Mouse (Mus musculus) 3T3-L1 (cell line): ENCODE measurements around the gene Stat5a.
A peak's percentile ranks its signal among the peaks of the same experiment; 100 is the strongest.

Source experiments
- DNase-seq: peaks from one replicate; pipeline ENCODE4 v3.0.0-alpha.2; 2015; ENCODE audit warnings: low read depth, low spot score

Stat5a gene

GRCm38 (mm10) chr11:100860198-100861048 lies 1.3 kb downstream of the Stat5a start:
- DNase-seq: peak; percentile 80

DNA sequence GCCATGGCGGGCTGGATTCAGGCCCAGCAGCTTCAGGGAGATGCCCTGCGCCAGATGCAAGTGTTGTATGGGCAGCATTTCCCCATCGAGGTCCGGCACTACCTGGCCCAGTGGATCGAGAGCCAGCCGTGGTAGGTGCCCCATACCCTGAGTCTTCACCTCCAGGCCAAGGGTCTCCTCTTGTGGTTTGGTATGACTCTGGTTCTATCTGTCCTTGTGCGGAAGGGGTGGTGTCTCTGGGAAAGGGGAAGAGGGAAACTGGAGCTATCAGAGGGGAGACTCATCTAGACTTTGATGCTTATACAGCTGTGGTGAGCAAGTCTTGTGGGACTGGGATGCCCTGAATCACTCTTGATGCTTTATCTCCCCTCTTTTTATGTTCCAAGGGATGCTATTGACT lies 2.2 kb downstream of the Stat5a start:
- DNase-seq: no peak

DNA sequence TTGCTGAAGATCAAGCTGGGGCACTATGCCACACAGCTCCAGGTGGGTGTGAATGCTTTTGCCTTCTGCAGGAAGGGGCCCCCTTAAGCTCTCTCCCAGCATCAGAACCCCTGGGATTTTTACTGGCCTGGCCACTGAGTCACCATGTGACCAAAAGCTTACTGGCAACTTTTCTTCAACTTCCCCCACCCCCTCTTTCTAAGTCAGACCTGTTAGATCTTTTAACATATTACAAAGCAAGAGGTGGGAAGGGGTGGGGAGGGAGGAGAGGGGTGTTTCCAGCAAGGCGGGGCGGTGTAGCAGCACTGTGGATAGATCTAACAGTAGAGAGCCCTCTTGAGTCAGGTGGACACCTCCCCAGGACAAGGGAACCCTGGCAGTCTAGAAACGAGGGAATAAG lies 2.7 kb downstream of the Stat5a start:
- no peak for DNase-seq

DNA sequence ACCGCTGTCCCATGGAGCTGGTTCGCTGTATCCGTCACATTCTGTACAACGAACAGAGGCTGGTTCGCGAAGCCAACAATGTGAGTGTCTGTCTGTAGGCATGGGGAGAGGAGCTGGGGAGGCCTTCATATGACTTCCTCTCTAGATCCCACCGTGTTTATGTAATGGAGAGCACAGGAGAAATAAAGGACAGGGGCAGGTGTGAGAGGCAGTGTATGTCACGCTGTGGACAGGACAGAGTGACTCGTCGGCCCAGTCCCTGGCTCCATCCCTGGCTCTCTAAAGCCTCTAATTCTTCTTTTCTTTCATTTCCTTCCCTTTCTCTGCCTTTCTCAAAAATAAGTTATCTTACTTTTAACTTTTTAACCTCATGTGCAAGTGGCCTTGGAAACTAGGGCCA lies 4.0 kb downstream of the Stat5a start:
- DNase-seq: no peak

DNA sequence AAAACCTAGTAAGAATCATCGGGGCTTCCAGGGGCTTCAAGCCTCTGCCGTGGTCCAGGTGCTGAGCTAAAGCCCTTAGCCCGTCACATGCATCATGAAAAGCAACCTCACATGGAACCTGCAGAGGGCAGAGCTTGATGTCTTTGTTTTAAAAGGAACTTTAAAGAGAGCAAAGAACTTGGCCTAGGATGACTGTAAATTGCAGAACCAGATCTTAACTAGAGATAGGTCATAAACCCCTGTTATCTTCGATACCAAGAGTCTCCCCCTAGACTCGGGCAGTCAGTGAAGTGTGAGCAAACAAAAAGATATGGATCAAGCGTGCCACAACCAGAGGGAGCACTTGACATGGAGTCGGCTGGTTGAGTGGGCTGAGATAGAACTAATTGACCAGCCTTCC lies 6.5 kb downstream of the Stat5a start:
- no peak for DNase-seq

DNA sequence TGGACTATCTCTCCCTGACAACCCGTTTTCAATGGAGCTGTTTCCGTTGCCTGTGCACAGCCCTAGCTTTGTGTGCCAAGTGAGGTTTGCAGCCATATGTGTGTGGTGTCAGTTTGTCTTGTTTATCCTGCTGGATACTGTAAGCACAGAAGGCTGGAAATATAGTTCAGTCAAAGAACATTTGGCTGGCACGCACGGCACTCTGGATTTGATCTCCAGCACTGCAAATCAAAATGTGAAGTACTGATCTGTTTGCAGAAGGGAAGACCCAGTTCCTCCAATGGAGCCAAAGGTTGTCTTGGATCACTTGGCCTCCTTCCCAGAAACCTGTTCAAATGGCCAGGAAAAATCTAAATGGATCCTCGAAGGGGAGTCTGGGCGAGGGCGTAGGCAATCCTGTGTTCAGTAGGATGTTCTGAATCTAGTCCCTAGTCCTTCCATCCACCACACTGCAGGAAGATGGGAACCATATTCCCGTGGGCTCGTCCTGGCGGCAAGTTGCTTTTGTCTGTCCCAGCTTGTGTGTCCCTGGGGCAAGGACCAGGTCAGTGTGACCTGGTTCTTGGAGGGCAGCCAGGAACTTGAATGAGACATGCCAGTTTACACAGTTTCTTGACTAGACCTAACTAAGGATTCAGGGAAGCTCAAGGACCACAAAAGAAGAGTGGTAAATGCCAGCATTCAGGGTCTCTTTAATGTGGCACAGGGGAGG lies 11.3 kb downstream of the Stat5a start:
- DNase-seq: no peak

DNA sequence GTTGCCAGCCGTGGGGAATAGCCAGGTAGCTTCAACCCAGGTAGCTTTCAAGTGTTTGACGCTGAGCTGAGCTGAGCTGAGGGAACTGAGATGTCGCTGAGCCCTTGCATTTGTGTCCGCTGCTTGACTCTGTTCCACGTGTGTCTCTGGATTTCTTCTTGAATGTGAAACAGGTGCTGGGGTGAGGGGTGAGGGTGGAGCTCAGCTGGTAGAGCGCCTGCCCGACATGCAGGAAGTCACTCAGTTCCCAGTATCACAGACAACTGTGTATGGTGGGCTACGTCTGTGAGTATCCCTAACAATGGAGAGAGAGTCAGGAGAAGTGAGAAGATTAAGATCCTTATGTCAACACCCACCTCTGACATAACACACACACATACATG lies 11.8 kb downstream of the Stat5a start:
- no peak for DNase-seq

DNA sequence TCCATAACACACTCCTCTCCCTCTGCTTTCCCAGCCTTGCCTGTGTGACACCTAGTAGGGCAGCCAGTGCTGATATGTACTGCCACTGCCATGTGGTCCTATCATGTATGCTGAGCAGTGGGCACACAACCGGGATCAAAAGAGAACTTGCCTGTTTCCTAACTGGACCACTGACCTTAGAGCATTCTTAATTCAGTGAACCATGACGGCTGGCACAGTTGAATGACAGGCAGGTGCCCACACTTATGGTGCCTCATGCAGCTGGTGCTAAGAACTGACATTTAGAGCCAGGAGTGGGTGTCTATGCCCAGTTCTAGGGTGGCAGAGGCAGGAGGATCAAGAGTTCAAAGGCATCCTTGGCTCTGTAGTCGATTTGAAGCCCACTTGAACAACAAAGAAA lies 16.6 kb downstream of the Stat5a start:
- DNase-seq: no peak

GRCm38 (mm10) chr11:100879321-100880078 lies 20.3 kb downstream of the Stat5a start:
- no peak for DNase-seq

DNA sequence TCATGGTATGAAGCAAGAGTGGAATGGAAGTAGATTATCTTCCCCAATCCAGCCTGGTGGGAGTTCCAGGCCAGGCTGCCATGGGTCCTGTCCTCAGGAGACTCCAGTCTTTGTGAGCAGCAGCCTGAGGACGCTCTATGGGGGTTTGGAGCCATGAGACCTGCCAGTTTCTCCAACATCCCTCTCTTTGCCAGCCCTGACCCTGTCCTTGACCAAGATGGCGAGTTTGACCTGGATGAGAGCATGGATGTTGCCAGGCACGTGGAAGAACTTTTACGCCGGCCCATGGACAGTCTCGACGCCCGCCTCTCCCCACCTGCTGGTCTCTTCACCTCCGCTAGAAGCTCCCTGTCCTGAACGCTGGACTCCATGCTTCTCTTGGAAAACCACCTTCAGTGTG lies 24.5 kb downstream of the Stat5a start:
- DNase-seq: no peak

DNA sequence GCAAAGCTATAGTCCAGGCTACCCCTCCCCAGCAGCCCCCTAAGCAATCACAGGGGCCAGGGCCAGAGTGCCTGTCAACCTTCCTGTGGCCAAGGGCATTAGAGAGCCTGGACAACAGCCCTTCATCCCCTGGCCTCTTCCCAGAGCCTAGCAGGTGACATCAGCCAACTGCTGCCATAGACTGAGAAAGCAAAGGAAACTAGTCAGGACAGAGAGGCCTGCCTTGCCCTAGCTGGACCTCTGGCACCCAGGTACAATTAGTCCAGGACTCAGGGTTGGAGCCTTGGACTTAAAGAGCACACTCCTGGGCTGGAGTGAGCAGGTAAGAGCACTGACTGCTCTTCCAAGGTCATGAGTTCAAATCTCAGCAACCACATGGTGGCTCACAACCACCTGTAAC lies 26.3 kb downstream of the Stat5a start:
- DNase-seq: no peak

DNA sequence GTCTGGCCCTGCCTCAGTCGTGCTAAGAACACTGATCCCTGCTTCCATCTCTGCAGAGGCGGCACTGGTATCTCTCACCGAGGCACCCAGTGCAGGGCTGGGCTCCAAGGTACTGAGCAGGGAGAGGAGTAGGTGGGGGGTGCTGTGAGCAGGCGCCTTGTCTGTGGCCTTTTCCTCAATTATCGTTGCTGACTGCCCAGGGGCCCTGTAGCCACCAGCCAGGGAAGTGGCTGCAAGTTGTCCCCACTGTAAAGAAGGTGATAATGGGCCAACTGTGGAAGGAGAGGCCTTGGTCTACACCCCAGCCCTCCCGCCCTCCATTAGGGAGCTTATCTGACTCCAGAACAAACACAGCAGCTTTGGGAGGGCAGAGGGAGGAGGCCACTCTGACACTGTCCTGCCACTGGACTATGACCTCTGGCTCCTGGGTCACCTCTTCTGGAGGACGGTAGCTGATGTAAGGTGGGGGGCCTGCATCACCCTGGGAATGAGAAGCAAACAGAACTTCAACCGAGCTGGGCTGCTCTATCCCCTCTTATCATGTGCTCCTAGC lies 27.1 kb downstream of the Stat5a start:
- DNase-seq: no peak

GRCm38 (mm10) chr11:100887236-100887635 lies 28.1 kb downstream of the Stat5a start:
- DNase-seq: no peak

GRCm38 (mm10) chr11:100887764-100888163 lies 28.6 kb downstream of the Stat5a start:
- no peak for DNase-seq

GRCm38 (mm10) chr11:100888348-100888820 lies 29.2 kb downstream of the Stat5a start:
- no peak for DNase-seq

DNA sequence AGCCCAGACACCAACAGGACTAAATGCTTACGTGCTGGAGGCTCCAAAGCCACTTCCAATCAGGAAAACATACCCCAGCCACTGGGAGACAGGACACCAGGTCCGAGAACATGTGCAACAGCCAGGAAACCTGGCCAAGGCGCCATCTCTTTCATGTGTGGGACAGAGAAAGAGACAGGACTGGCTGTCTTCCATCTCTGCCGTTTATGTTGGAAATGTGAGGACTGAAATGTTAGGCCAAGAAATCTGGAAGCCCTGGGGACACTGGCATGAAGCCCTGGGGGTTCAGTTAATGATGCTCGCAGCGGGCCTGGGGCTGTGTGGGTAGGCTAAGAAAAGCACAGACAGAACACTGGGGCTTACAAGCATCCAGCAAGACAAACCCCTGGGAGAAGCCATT lies 31.3 kb downstream of the Stat5a start:
- no peak for DNase-seq

DNA sequence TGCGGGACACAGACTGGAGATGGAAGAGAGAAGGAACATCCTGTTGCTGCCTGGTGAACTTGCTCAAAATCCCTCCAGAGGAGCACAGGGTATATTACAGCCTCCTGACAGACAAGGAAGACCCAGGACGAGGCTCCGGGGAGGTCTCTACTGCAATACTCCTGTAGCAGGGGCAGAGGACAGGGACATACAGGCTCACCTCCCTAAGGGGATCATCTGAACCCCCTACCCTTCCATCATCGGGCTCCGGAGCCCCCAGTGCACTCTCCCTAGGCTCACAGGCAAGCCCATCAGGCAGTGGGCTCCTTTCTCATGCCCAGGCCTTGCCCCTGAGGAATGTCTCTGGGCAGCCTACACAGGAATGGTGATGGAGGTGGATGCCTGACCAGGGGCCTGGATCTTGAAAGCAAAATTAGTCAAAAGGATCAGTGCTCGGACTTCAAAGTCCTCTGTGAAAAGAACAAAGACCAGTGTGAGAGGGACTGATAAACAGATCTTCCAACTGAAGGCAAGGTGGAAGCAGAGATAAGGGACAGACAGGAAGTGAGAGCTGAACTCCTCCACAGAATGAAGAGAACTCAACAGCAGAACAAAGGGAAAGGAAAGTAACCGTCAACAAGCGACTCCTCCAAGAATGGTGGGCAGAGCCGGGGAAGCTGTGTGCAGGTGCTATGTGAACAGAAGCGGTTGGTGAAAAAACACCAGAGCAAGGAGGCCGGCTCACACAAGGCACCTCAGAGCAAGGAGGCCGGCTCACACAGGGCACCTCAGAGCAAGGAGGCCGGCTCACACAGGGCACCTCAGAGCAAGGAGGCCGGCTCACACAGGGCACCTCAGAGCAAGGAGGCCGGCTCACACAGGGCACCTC lies 32.3 kb downstream of the Stat5a start:
- DNase-seq: no peak

- no peak for DNase-seq
These were observed 33.3 kb downstream of the Stat5a start for GRCm38 (mm10) chr11:100892435-100892834.

DNA sequence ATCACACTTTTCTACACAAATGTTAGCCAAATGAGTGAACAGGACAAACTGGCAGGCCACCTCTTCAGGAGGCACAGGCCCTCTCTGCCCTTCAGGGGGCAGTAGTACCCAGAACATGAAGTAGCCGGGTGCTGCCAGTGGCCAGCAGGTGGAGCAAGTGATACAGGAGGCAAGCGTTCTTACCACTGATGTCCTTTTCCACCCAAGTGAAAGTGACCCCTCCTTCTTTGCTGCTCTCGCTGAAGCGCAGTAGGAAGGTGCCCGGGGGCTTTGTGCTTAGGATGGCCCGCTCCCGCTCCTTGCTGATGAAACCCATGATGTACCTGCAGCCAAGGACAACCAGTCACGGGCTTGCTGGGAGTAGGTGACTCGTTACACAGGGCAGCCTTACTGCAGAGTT lies 34.3 kb downstream of the Stat5a start:
- DNase-seq: peak; percentile 95

- no peak for DNase-seq
These were observed 35.2 kb downstream of the Stat5a start for GRCm38 (mm10) chr11:100894146-100894918.
